Mouse (Mus musculus): Measurements from ENCODE around the gene Fgr. TPM values are rescaled to one million over a fixed set of nuclear protein-coding genes. Genes with fewer than 3 reads are reported as not detected.

Gene Fgr
- polyA plus RNA-seq, 1 experiment from 2014 or later, result 0.12 TPM

DNA sequence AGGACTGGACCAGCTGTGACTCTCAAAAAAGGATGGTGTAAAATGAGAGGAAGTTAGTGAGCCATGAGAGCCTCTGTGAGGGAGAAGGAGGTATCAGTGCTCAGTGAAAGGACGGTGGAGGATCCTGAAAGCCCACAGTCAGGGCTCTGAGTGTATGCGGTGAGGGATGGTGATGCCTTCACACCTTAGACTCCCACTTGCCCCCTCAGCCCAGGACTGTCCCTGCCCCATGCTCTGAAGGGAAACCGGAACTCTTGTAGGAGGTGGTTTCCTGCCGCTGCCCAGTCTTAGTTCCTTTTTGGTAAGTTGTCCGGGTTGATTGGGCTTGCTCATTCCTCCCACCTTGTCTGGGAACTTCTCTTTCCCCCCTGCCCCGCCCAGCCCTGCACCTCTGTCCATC, 2.8 kb downstream of the Fgr start:
- no peak for ATAC-seq

DNA sequence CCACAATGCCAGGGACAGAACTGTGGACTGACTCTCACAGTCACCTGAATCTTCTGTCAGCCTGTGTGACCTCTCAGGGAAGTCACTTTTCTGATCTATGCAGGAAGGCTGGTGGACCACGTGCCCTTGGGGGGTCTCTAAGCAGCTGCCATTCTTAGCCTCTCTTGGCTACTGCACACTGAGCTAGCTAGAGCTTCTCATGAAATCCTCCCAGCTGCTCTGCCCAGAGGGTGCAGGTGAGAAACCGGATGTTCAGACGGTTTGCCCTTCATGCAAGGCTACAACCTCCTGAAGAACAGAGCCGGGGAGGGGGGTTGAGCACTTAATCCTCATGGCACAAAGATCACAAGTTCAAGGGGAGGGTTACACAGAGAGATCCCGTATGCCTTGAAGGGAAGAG, 3.7 kb downstream of the Fgr start:
- no peak for ATAC-seq
- H3K4me1 ChIP-seq (replicated peaks), result peaks cover 36% of the 10 kb centered on the region
- no peak overlapping the region for H3K4me3 ChIP-seq (replicated peaks)
- H3K27ac ChIP-seq, result no peak overlapping the region
- H3K9ac ChIP-seq (replicated peaks), result no peak overlapping the region
- H3K27me3 ChIP-seq, result peaks cover 47% of the 10 kb centered on the region
- H3K4me2 ChIP-seq (replicated peaks), result no peak overlapping the region
- H3K36me3 ChIP-seq, result no peaks in the 10 kb centered on the region
- 54% methylated on average over 5 of the region's 5 CpGs for WGBS
- H3K9me3 ChIP-seq, result no peaks in the 10 kb centered on the region

More for the DNA sequence above, 2.8 kb downstream of the Fgr start:
- peaks cover 53% of the 10 kb centered on the region for H3K27me3 ChIP-seq
- no peak overlapping the region for H3K4me3 ChIP-seq (replicated peaks)
- peaks cover 36% of the 10 kb centered on the region for H3K4me1 ChIP-seq (replicated peaks)
- 80% methylated on average over 6 of the region's 6 CpGs for WGBS
- H3K36me3 ChIP-seq, result no peaks in the 10 kb centered on the region
- no peak overlapping the region for H3K4me2 ChIP-seq (replicated peaks)
- H3K9me3 ChIP-seq, result no peaks in the 10 kb centered on the region
- H3K27ac ChIP-seq, result no peak overlapping the region
- no peak overlapping the region for H3K9ac ChIP-seq (replicated peaks)

DNA sequence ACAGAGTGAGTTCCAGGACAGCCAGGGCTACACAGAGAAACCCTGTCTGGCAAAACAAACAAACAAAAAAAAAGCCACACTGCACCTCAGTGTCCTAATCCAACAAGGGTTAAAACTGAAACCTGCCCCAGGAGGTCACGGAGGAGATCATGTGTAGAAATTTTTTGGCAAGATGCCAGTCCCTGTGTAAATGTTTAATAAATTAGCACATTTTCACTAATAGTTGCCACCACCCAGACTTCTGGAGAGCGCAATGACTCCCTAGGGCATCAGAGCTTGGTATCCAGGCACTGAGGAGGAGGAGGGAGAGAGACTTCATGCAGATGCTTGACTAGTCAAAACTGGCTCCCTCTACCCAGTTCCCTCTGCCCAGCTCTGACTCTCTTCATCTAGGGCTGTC, 5.3 kb downstream of the Fgr start:
- WGBS, result 74% methylated on average over 2 of the region's 2 CpGs
- Histone ChIP-seq H3K4me1 (replicated peaks) (peaks cover 27% of the 10 kb centered on the region), H3K9me3 (no peaks in the 10 kb centered on the region), H3K27me3 (peaks cover 33% of the 10 kb centered on the region), H3K36me3 (no peaks in the 10 kb centered on the region), H3K4me3 (replicated peaks) (no peak overlapping the region), H3K9ac (replicated peaks) (no peak overlapping the region), H3K27ac (no peak overlapping the region), H3K4me2 (replicated peaks) (no peak overlapping the region)
- no peak for ATAC-seq

DNA sequence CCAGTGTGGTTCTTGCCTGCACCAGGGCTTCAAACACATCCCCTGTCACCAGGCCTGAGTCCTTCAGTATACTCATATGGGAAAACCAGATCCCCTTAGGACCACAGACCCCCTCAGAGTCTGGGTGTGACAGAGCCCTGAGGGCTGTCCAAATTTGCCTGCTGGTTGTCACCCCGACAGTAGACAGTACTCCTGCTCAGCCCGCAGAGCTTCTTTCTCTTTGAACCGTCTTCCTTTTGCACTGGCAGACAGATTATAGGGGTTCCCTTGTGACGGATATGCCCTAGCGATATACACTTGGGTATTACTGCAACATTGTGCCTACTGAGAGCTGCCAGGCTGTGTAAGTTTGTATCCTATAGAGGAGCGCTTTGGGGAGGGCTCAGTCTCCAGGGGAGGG, 7.7 kb downstream of the Fgr start:
- H3K27me3 ChIP-seq, result peaks cover 9% of the 10 kb centered on the region; the same call in 1 of the 2 replicates
- no peak for ATAC-seq
- no peak overlapping the region for H3K4me2 ChIP-seq (replicated peaks)
- no peak overlapping the region for H3K27ac ChIP-seq
- peaks cover 16% of the 10 kb centered on the region for H3K4me1 ChIP-seq (replicated peaks)
- 70% methylated on average over 6 of the region's 6 CpGs for WGBS
- H3K9me3 ChIP-seq, result no peaks in the 10 kb centered on the region
- H3K36me3 ChIP-seq, result no peaks in the 10 kb centered on the region
- no peak overlapping the region for H3K9ac ChIP-seq (replicated peaks)
- no peak overlapping the region for H3K4me3 ChIP-seq (replicated peaks)

DNA sequence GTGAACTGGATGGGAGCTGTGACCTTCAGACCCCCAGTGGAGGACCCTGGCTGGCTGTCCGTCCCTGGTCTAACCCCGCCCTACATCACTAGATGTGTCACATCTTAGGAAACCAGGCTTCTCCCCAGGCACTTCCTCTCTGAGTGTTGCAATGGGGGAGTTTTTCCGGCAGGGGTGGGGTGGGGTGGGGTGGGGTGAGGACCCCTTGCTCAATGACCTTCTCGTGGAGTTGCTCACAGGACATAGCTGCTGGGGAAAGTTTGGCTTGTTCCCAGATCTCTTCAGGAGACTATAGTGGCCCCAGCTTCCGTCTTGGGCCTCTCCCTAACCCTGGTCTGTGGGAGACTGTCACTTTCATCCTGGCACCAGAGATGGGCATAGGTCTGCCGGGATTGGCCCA, 9.1 kb downstream of the Fgr start:
- Histone ChIP-seq H3K4me1 (replicated peaks) (peaks cover 14% of the 10 kb centered on the region), H3K9ac (replicated peaks) (no peak overlapping the region), H3K36me3 (no peaks in the 10 kb centered on the region), H3K27ac (no peak overlapping the region), H3K4me3 (replicated peaks) (no peak overlapping the region), H3K9me3 (no peaks in the 10 kb centered on the region), H3K4me2 (replicated peaks) (no peak overlapping the region), H3K27me3 (no peaks in the 10 kb centered on the region)
- no peak for ATAC-seq
- 83% methylated on average over 6 of the region's 6 CpGs for whole genome bisulfite sequencing

DNA sequence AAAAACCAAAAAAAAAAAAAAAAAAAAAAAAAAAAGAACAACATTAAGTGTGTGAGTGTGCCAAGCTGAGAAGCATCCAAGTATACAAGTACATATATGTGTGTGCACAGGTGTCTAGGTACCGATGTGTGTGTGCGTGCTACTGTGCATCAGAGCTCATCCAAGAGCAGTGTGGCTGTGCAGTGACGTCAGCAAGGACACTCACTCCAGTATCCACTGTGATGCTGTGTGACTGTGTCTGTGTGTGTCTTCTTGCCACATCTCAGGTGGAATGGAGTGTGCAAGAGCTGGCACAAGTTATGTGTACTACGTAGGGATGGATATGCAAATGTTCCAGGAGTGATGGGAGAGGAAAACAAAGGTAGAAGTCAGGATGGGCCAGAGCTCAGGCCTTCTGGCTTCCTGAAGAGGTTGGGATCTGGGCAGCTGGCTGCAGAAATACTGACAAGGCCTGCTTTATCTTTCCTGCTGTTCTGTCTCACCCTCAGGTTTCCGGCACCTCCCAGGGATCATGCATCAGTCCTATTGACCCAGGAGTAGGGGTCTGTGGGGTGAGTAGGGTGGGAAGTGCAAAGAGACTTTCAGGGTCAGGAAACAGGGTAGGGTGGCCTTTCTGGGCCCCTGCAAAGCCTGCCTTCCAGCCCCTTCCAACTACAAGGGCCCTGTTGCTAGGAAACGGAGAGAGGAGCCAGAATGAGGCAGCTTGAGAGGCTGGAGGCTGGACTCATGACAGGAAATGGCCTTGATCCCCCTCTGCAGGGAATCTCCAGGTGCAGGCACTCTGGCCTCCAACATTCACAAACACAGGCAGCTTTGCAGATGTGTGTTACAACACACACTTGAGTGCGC, 10.0 kb downstream of the Fgr start:
- Histone ChIP-seq H3K4me2 (replicated peaks) (no peak overlapping the region), H3K4me1 (replicated peaks) (peaks cover 14% of the 10 kb centered on the region), H3K4me3 (replicated peaks) (no peak overlapping the region), H3K36me3 (no peaks in the 10 kb centered on the region), H3K27me3 (no peaks in the 10 kb centered on the region), H3K9me3 (no peaks in the 10 kb centered on the region), H3K9ac (replicated peaks) (peak overlapping the region; percentile 44), H3K27ac (peak overlapping the region; percentile 86)
- 40% methylated on average over 7 of the region's 7 CpGs for WGBS
- ATAC-seq, result peak; percentile 67

DNA sequence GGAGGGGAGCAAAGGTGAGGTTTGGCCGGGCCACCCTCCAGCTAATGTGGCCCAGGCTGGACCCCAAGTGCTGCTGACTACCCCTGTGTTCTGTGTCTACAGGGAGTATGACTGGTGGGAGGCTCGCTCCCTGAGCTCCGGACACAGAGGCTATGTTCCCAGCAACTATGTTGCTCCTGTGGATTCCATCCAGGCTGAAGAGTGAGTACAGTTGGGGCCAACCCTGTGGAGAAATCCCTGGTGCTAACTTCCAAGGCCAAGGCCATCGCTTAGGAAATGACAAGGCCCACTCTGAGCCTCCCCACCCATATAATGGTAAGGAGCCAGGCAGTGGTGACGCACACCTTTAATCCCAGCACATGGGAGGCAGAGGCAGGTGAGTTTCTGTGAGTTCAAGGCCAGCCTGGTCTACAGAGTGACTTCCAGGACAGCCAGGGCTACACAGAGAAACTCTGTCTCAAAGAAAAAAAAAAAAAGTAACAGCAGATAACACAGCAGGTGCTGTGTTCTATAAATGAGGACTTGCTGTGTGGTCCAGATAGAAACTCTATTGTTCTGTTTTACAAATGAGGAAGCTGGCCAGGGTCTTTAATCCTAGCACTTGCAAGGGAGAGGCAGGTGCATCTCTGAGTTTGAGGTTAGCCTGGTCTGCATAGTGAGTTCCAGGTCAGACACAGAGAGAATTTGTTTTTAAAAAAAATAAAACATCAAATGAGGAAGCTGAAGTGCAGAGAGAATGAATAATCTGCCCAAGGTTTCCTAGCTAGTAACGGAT, 14.9 kb downstream of the Fgr start:
- Histone ChIP-seq H3K9me3 (no peaks in the 10 kb centered on the region), H3K36me3 (no peaks in the 10 kb centered on the region), H3K4me2 (replicated peaks) (no peak overlapping the region), H3K4me3 (replicated peaks) (no peak overlapping the region), H3K4me1 (replicated peaks) (peaks cover 11% of the 10 kb centered on the region), H3K9ac (replicated peaks) (no peak overlapping the region), H3K27me3 (no peaks in the 10 kb centered on the region), H3K27ac (no peak overlapping the region)
- ATAC-seq, result no peak
- WGBS, result 90% methylated on average over 6 of the region's 6 CpGs

DNA sequence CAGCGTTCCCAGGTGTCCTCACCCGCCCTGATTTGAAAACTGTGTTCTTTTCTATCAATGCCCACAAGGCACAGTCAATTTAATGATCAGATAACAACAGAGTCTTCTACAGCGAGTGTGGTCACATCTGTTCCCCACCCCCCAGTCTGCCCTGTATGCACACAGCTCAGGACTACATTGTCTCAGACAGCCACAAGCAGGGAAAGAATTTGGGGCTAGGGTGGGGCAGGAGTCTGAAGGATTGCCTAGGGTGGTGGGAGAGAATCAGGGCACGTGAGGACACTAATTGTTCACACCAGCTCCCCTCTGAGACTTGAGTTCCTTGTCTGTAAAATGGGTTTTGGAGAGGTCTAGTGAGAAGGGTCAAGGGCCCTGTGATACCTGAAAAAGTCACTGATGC, 19.7 kb downstream of the Fgr start:
- Histone ChIP-seq H3K4me1 (replicated peaks) (no peaks in the 10 kb centered on the region), H3K9me3 (no peaks in the 10 kb centered on the region), H3K27me3 (no peaks in the 10 kb centered on the region), H3K4me2 (replicated peaks) (no peak overlapping the region), H3K36me3 (no peaks in the 10 kb centered on the region), H3K4me3 (replicated peaks) (no peak overlapping the region), H3K9ac (replicated peaks) (no peak overlapping the region), H3K27ac (no peak overlapping the region)
- 73% methylated on average over 4 of the region's 4 CpGs for WGBS
- ATAC-seq, result no peak

DNA sequence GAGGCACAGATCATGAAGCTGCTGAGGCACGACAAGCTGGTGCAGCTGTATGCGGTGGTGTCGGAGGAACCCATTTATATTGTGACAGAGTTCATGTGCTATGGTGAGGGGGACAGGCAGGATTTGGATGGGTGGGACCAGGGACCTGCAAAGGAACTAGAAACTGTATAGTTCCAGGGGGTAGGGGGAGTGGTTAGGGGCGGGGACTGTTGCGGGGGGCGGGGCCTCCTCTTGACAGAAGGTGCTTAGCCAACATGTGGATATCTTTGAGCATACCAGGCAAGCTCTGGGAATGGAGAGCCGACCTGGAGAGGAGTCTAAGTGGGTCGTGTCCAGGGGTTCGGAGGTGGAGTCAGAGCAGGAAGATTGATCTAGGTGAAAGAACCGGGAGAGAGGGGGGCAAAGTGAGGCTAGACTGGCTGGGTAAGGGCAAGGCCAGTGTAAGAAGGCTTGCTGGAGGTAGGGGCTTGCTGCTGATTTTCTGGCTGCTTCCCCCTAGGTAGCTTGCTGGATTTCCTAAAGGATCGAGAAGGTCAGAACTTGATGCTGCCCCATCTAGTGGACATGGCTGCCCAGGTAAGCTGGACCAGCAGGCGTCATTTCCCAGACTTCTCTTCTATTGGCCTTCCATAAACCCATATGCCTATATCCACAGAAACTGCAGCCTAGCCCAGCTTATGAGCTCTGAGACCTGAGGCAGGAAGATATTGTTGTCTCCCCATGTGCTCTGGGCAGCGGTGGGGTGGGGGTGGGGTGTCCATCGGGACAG, 23.8 kb downstream of the Fgr start:
- H3K4me2 ChIP-seq (replicated peaks), result no peak overlapping the region
- no peak overlapping the region for H3K27ac ChIP-seq
- no peaks in the 10 kb centered on the region for H3K36me3 ChIP-seq
- no peaks in the 10 kb centered on the region for H3K9me3 ChIP-seq
- 52% methylated on average over 14 of the region's 14 CpGs for WGBS
- peaks cover 2% of the 10 kb centered on the region for H3K4me1 ChIP-seq (replicated peaks)
- no peak overlapping the region for H3K9ac ChIP-seq (replicated peaks)
- H3K27me3 ChIP-seq, result no peaks in the 10 kb centered on the region
- ATAC-seq, result no peak
- no peak overlapping the region for H3K4me3 ChIP-seq (replicated peaks)

DNA sequence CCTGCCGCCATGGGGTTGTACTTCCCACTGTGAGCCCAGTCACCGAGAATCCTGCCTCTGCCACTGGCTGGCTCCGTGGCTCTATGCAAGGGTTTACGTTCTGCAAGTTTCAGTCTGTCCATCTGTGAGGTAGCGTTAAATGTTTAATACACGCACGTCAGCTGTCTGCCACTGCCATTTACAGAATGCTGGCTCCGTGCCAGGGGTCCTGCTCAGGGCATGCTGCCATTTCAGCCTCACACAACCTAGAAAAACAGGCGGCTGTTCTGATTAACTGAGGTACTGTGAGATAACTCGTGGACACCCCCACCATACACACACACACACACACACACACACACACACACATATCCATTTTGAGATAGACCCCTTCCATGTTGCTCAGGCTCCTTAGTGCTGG, 29.0 kb downstream of the Fgr start:
- Histone ChIP-seq H3K9ac (replicated peaks) (0 out of 2 replicates have a peak overlapping the region, but pooled peaks have one; percentile 7), H3K4me3 (replicated peaks) (no peak overlapping the region), H3K27me3 (no peaks in the 10 kb centered on the region), H3K36me3 (no peaks in the 10 kb centered on the region), H3K4me2 (replicated peaks) (no peak overlapping the region), H3K4me1 (replicated peaks) (peaks cover 17% of the 10 kb centered on the region), H3K27ac (peak overlapping the region; percentile 46; the same call in 1 of the 2 replicates), H3K9me3 (no peaks in the 10 kb centered on the region)
- no peak for ATAC-seq
- 27% methylated on average over 10 of the region's 10 CpGs for WGBS

DNA sequence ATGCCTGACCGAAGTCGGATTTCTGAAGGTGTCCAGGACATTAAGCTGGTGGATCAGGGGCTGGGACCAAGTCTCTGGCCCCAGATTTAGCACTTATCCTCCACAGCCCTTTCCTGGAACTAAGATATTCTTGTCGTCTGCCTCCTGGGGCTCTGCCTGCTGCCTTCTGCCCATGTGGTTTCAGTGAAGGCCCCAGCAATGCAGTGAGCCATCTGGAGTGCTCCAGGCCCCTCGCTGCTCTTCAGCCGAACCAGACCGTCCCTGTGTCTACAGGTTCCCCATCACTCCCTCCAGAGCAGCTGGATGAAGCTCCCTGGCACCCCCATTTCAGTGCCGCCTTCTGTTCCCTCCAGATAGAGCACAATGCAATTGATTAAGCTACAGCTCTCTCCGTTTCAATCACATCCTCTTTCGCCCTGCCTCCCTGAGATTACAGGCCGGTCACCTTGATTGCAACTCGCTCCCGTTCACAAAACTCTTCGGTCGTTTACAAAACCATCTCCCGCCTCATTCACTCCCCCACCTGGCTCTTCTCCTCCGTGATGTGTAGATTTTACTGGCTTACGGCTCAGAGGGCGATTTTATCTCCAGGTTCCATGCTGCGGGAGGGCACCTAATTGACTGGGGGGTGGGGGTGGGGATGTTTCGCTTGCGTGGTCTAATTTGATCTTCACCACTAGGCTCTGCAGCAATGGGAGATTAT, 29.6 kb downstream of the Fgr start:
- peak; percentile 74 for ATAC-seq
- Histone ChIP-seq H3K36me3 (no peaks in the 10 kb centered on the region), H3K27me3 (no peaks in the 10 kb centered on the region), H3K4me1 (replicated peaks) (peaks cover 17% of the 10 kb centered on the region), H3K4me3 (replicated peaks) (no peak overlapping the region), H3K9me3 (no peaks in the 10 kb centered on the region), H3K4me2 (replicated peaks) (no peak overlapping the region), H3K27ac (peak overlapping the region; percentile 46), H3K9ac (replicated peaks) (0 out of 2 replicates have a peak overlapping the region, but pooled peaks have one; percentile 7)
- WGBS, result 37% methylated on average over 21 of the region's 21 CpGs

Data from midbrain, embryonic 13.5 days (tissue).